Mouse (Mus musculus): ENCODE results near the gene Magoh. TPM values are rescaled to one million over a fixed set of nuclear protein-coding genes. Genes with fewer than 3 reads are reported as not detected.

The Magoh gene
- 158 TPM for polyA plus RNA-seq (2017; shearing (Covaris generic))

DNA sequence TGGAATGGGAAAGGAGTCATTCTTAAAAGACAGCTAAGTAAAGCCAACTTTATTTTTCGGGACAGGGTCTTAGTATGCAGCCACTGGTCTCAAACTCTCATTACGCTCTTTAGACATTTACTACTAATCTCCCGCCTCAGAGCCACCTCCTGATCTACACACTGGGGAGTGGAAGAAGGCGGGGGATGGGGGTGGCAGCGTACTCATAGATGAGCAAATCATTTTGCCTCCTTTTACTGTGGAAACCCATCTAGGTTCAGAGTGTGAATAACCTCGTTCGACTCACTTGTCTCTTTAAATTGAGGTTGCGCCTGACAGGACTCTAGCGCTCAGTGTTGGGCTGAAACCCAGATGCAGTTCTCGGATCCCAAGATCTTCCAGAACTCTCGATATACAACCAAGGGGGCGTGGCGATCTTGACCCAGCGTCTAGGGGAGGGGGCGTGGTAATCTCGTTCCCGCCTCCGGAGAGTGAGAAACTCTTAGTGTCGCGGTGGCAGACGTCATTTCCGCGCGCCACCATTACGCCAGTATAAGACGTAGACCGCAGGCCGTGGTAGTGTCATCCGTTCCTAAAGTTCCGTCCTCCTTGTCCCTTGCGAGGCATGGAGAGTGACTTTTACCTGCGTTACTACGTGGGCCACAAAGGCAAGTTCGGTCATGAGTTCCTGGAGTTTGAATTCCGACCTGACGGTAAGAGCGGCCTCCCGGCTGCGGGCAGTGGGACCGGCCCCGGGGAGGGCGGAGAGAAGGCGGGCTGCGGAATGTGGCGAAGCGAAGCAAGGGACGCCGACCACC lies at the start of gene Magoh:
Gene Magoh, plus strand, starts transcription at position 502 of the 797 bp plus-strand sequence.

GRCm38 (mm10) chr4:107889731-107890432 lies 10.3 kb downstream of the Magoh start, which contains the start of gene 0610037L13Rik:
Gene 0610037L13Rik, plus strand, starts transcription at chr4:107889813.

GRCm38 (mm10) chr4:107923145-107923802 lies 43.7 kb downstream of the Magoh start, which contains the start of gene Cpt2:
Gene Cpt2, minus strand, starts transcription at chr4:107923610.

Other genes with a start within 250 kb of the Magoh start
- not detected for gene Dmrtb1, start 195.5 kb upstream of the Magoh start, polyA plus RNA-seq (2017; shearing (Covaris generic))
- 0.58 TPM for gene Lrp8, start 77.5 kb upstream of the Magoh start, polyA plus RNA-seq (2017; shearing (Covaris generic))
- gene 0610037L13Rik, start 10.1 kb downstream of the Magoh start, polyA plus RNA-seq (2017; shearing (Covaris generic)) = 75.4 TPM
- gene Cpt2, start 43.9 kb downstream of the Magoh start, polyA plus RNA-seq (2017; shearing (Covaris generic)) = 25.1 TPM
- not detected for gene Slc1a7, start 88.6 kb downstream of the Magoh start, polyA plus RNA-seq (2017; shearing (Covaris generic))
- not detected for gene Podn, start 216.7 kb downstream of the Magoh start, polyA plus RNA-seq (2017; shearing (Covaris generic))

Measured in CD4-positive, CD25-positive, alpha-beta regulatory T cell, adult 9 weeks (primary cell).